Mouse (Mus musculus) lung, postnatal 0 days (tissue): ENCODE measurements around the gene Eps8l3.

Source experiments
- CTCF ChIP-seq: IDR thresholded peaks from 2 replicates; pipeline ENCODE4 v1.5.1; 2016; ENCODE audit warnings: antibody characterized with exemption, mild to moderate bottlenecking
- EP300 ChIP-seq: IDR thresholded peaks from 2 replicates; pipeline ENCODE4 v1.6.1; 2016; ENCODE audit warnings: antibody characterized with exemption, mild to moderate bottlenecking, control low read depth

DNA sequence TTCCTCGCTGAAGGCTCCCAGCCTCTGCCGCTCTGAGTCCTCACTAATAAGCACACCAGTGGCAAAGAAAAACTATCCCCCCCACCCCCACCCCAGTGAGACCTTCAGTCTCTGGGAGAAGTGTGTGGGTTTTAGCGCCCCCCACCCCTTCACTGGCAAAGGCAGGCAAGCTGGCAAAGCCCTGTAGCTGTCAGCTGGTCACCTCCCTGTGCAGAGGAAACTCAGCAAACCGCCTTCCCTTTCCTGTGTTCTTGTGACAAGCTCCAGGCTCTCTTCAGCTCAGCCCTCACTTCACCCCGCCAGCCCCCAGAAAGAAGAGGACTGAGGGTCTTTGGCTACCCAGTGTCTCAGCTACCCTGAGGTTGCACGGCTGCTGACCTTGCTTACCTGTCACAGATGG is 44.4 kb upstream of the Eps8l3 start:
- TF ChIP-seq CTCF = no peak
- no peak for TF ChIP-seq EP300
